Mouse (Mus musculus): ENCODE measurements around the gene Camsap3. TPM values are rescaled to one million over a fixed set of nuclear protein-coding genes. Genes with fewer than 3 reads are reported as not detected.
A peak's percentile ranks its signal among the peaks of the same experiment; 100 is the strongest.

Gene Camsap3
- total and polyA plus RNA-seq, 3 experiments, result 0.36 to 0.51 TPM; not detected in 1

DNA sequence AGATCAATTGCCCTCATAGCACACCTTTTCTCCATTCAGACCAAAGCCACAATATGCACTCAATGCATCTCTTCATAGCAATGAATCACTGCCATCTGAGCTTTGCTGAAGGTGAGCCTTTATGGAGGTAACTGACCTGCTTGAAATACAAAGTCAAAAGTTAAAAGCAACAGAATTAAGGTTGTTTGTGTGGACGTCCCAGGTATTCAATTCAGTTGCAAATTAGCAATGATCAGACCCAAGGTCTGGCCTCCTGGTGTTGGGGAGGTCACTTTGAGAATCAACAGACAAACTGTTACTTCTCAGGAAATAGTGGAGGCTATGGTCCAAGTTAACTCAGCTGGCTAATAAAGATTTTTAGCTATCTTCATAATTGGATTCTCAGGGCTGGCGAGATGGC lies 40.6 kb upstream of the Camsap3 start:
- peaks cover 34 to 50% of the 10 kb centered on the region in 2 experiments for H3K36me3 ChIP-seq (replicated peaks in 1 of 2; ENCODE audit: control insufficient read depth in 1 of 2, insufficient read depth in 1 of 2, low read length in 1 of 2)
- in situ Hi-C loops (cut with MboI; ENCODE audit: low pct_ligation_motif_present, low pct_unique_long_range_greater_than_20kb, low sequenced_read_pairs) (no loop called here), dilution Hi-C loops (cut with MboI; ENCODE audit: extremely low pct_ligation_motif_present, extremely low pct_unique_long_range_greater_than_20kb, low sequenced_read_pairs) (no loop called here)
- H3K4me3 ChIP-seq (replicated peaks in 1 of 3; ENCODE audit: low read depth in 2 of 3, low read length in 2 of 3, poor library complexity in 1 of 3), result no peak overlapping the region
- H3K9ac ChIP-seq (ENCODE audit: insufficient read depth, low read depth), result no peak overlapping the region
- no peaks in the 10 kb centered on the region for H3K79me2 ChIP-seq (replicated peaks; ENCODE audit: control insufficient read depth, extremely low read depth, insufficient read depth, poor library complexity, severe bottlenecking)
- no peak overlapping the region for H3K4me2 ChIP-seq (ENCODE audit: insufficient read depth, low read depth, poor library complexity, severe bottlenecking)
- no peaks in the 10 kb centered on the region for H3K4me1 ChIP-seq (ENCODE audit: control insufficient read depth in 1 of 2, insufficient read depth in 2 of 2)
- H3K9me3 ChIP-seq (replicated peaks; ENCODE audit: low read length), result no peaks in the 10 kb centered on the region
- DNase-seq (ENCODE audit: extremely low read depth), result no peak
- TF ChIP-seq TCF12 (IDR thresholded peaks at IDR 0.05; ENCODE audit: low read depth, low read length) (no peak), GABPA (IDR thresholded peaks at IDR 0.05; ENCODE audit: insufficient replicate concordance, low read depth, low read length) (no peak), ZKSCAN1 (IDR thresholded peaks at IDR 0.05; ENCODE audit: borderline replicate concordance, low read depth, low read length) (no peak), USF2 (conservative IDR thresholded peaks at IDR 0.05; ENCODE audit: low read depth, low read length) (no peak), HCFC1 (IDR thresholded peaks at IDR 0.05; ENCODE audit: low read depth, low read length) (no peak)
- H3K27ac ChIP-seq (ENCODE audit: insufficient read depth, low read depth), result no peak overlapping the region
- H3K27me3 ChIP-seq (replicated peaks), result no peaks in the 10 kb centered on the region

GRCm38 (mm10) chr8:3552240-3552639 lies 34.9 kb upstream of the Camsap3 start:
- no peak overlapping the region for H3K4me2 ChIP-seq (ENCODE audit: insufficient read depth, low read depth, poor library complexity, severe bottlenecking)
- H3K9me3 ChIP-seq (replicated peaks; ENCODE audit: low read length), result no peaks in the 10 kb centered on the region
- dilution Hi-C loops (cut with MboI; ENCODE audit: extremely low pct_ligation_motif_present, extremely low pct_unique_long_range_greater_than_20kb, low sequenced_read_pairs), result no loop called here
- in situ Hi-C loops (cut with MboI; ENCODE audit: low pct_ligation_motif_present, low pct_unique_long_range_greater_than_20kb, low sequenced_read_pairs), result no loop called here
- H3K27me3 ChIP-seq (replicated peaks), result no peaks in the 10 kb centered on the region
- peaks cover 0 to 7% of the 10 kb centered on the region in 2 experiments for H3K36me3 ChIP-seq (replicated peaks in 1 of 2; ENCODE audit: control insufficient read depth in 1 of 2, insufficient read depth in 1 of 2, low read length in 1 of 2)
- no peak for DNase-seq (ENCODE audit: extremely low read depth)
- no peak overlapping the region for H3K9ac ChIP-seq (ENCODE audit: insufficient read depth, low read depth)
- TF ChIP-seq TBP (conservative IDR thresholded peaks at IDR 0.05; ENCODE audit: low read depth, low read length) (no peak), CTCF (conservative IDR thresholded peaks at IDR 0.05 in 1 of 2, IDR thresholded peaks at IDR 0.05 in 1 of 2; ENCODE audit: low read depth in 2 of 2, low read length in 2 of 2) (peak in 1 of 2 experiments; percentile 14; a peak in 1 of 4 replicates)
- no peak overlapping the region for H3K27ac ChIP-seq (ENCODE audit: insufficient read depth, low read depth)
- H3K4me3 ChIP-seq (replicated peaks in 1 of 3; ENCODE audit: low read depth in 2 of 3, low read length in 2 of 3, poor library complexity in 1 of 3), result no peak overlapping the region
- no peaks in the 10 kb centered on the region; the same call in 1 of the 2 replicates for H3K79me2 ChIP-seq (replicated peaks; ENCODE audit: control insufficient read depth, extremely low read depth, insufficient read depth, poor library complexity, severe bottlenecking)
- no peaks in the 10 kb centered on the region for H3K4me1 ChIP-seq (ENCODE audit: control insufficient read depth in 1 of 2, insufficient read depth in 2 of 2)

GRCm38 (mm10) chr8:3556114-3556513 lies 31.0 kb upstream of the Camsap3 start:
- DNase-seq (ENCODE audit: extremely low read depth), result no peak
- H3K79me2 ChIP-seq (replicated peaks; ENCODE audit: control insufficient read depth, extremely low read depth, insufficient read depth, poor library complexity, severe bottlenecking), result no peaks in the 10 kb centered on the region; the same call in 1 of the 2 replicates
- no peak overlapping the region for H3K4me2 ChIP-seq (ENCODE audit: insufficient read depth, low read depth, poor library complexity, severe bottlenecking)
- H3K4me3 ChIP-seq (replicated peaks in 1 of 3; ENCODE audit: low read depth in 2 of 3, low read length in 2 of 3, poor library complexity in 1 of 3), result no peak overlapping the region
- peaks cover 0 to 6% of the 10 kb centered on the region in 2 experiments for H3K36me3 ChIP-seq (replicated peaks in 1 of 2; ENCODE audit: control insufficient read depth in 1 of 2, insufficient read depth in 1 of 2, low read length in 1 of 2)
- no peaks in the 10 kb centered on the region for H3K9me3 ChIP-seq (replicated peaks; ENCODE audit: low read length)
- H3K27ac ChIP-seq (ENCODE audit: insufficient read depth, low read depth), result no peak overlapping the region
- H3K4me1 ChIP-seq (ENCODE audit: control insufficient read depth in 1 of 2, insufficient read depth in 2 of 2), result no peaks in the 10 kb centered on the region
- in situ Hi-C loops (cut with MboI; ENCODE audit: low pct_ligation_motif_present, low pct_unique_long_range_greater_than_20kb, low sequenced_read_pairs), result no loop called here
- TF ChIP-seq ZC3H11A (IDR thresholded peaks at IDR 0.05; ENCODE audit: low read depth, low read length) (no peak), RAD21 (IDR thresholded peaks at IDR 0.05; ENCODE audit: low read depth, low read length) (no peak), MYC (IDR thresholded peaks at IDR 0.05; ENCODE audit: low read depth, low read length) (no peak), SIN3A (IDR thresholded peaks at IDR 0.05; ENCODE audit: low read length) (no peak), USF2 (conservative IDR thresholded peaks at IDR 0.05; ENCODE audit: low read depth, low read length) (no peak), MAFK (IDR thresholded peaks at IDR 0.05; ENCODE audit: insufficient replicate concordance, low read length) (no peak), BHLHE40 (IDR thresholded peaks at IDR 0.05; ENCODE audit: low read depth, low read length) (no peak), TCF12 (IDR thresholded peaks at IDR 0.05; ENCODE audit: low read depth, low read length) (no peak), MEF2A (IDR thresholded peaks at IDR 0.05; ENCODE audit: borderline replicate concordance, low read depth, low read length) (no peak), IRF4 (IDR thresholded peaks at IDR 0.05; ENCODE audit: low read depth, low read length) (no peak), USF1 (IDR thresholded peaks at IDR 0.05; ENCODE audit: low read depth, low read length) (no peak)
- dilution Hi-C loops (cut with MboI; ENCODE audit: extremely low pct_ligation_motif_present, extremely low pct_unique_long_range_greater_than_20kb, low sequenced_read_pairs), result no loop called here
- H3K9ac ChIP-seq (ENCODE audit: insufficient read depth, low read depth), result no peak overlapping the region
- peaks cover 3% of the 10 kb centered on the region for H3K27me3 ChIP-seq (replicated peaks)
